Mouse (Mus musculus) right cerebral cortex, adult 2 months (tissue): ENCODE data around the gene Fam205c.
"Not testable (repeated sequence)": the region's sequence is repeated elsewhere in the genome, so short reads cannot be mapped to it uniquely, and the experiment has no call there.

Experiments
- DNase-seq, 2 experiments: peaks; one replicate each; pipeline ENCODE4 v3.0.0; 2021 to 2022; ENCODE audit warnings: low spot score in 2 of 2

The Fam205c gene

DNA sequence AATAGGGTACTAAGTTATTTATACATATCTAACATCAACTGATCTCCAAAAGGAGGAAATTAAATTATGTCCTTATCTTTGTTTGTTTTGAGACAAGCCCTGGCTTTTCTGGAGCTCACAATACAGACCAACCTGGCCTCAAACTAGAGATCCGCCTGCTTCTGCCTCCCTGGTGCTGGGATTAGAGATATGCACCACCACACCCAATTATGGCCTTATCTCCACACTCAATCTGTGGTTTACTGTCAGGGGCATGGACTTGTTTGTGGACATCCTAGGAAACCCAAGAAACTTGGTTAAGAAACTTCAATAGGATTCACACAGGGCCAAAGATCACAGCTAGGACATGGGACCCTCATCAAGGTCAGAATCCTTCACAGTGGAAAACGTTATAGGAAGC lies 3.6 kb upstream of the Fam205c start:
- DNase-seq: no peak

DNA sequence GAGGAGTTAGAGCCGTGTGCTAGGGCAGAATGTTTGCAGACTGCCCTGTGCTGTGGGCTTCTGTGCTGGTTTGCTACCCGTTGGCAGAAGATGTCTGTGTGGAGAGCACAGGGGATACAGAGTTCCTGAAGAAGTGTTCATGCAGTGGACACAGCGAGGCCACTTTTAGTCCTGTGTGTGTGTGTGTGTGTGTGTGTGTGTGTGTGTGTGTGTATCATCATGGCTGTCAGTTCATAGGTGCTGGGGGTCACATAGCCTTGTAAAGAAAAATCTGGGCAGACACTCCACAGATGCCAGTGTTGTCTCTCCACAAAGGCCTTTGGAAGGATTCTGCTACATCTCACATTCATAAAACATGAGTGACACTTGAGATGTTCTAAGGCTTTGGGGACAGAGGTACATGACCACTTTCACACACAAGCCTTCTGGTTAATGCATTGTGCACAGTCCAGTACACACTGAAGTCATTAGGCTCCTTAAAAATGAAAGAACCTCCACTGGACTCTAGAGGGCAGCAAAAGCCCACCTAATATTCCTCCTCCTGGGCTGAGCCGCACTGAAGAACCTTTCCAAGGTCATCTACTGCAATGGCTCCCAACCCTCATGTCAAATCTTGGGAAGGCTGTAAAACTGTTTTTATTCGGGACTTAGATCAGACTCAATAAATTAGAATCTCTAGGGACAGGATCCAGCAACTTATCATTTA lies 2.7 kb upstream of the Fam205c start:
- peak; percentile 55 to 66 for DNase-seq

DNA sequence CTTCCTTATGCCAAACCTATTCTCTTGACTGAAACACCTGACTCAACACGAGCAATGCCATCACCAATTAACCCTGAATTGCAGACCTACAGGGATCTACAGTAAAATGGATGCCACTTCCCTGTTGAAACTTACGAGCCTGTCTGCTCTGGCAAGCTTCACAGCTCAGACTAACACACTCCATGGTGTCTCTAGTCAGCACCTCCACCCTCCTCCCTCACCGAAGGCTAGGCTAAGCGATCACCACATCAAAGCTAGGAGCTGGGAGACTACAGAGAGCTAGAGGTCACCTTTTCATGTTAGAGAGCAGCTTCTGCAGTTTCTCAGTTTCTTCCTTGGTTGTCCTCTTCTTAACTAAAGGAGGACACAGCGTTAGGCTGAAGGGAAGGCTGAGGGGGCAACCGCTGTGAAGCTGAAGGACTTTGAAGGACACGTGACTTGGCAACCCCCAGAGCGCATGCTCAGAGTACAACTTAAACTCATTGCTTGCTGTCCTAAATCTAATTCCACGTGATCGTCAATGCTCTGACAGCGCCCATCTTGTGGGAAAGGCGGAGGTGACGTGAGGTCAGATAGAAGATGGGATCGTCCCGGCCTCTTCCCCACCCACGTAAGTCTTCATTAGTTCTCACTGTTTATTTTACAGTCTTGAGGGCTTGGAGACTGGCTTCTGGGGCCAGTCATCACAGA lies 1.1 kb downstream of the Fam205c start:
- no peak for DNase-seq

DNA sequence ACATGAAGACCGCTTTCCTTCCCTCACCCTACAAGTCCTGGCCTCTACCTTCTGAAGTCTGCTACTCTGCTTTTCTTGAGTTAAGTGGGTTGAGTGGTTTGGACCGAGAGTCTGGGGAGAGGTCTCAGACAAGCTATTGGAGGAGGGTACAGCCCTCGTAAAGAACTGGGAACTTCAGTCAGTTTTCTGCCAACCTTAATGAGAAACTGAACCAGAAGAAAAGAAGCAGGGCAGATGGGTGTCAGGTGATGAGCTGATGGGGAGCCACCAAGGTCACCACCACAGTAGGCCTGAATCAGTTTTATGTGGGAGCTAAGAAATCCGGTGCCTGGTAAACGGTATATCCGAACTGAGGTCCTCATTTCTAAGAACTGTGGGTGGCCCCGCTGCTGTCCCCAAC lies 1.9 kb downstream of the Fam205c start:
- DNase-seq: no peak

DNA sequence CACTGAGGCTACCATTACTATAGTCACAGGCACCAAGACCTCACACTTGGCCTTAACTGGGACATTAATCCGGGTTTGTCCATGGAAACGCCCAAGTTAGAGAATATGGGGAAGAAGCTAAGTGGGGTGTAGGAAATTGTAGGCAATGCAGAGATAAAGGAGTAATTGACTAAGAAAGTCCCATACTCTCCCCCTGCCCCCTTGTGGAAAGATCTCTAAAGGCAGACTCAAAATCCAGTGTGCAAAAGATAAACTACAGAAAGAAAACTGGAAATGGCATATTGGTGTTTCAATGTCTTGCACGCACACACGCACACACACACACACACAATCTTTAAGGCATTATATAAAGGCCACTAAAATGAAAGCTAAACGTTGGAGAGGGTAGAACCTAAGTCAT lies 3.3 kb downstream of the Fam205c start:
- DNase-seq: no peak

DNA sequence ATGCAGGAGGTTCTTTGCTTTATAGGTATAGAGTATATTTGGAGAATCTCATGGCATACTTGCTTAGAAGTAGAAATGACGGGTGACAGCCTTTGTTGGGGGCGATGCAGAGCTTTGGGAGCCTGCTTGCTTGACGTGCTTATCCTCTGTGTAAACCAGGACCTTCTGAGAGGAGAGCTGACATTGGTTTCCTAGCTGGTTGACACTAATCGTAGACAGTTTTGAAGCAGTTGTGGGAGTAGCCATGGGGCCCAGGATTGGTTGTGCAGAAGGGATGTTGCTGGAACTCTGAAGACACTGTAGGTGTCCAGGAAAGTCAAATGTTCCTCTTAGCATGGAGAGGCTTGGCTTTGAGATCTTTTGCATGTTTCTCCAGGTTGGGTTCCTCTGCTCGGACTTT lies 5.8 kb downstream of the Fam205c start:
- DNase-seq: no peak

DNA sequence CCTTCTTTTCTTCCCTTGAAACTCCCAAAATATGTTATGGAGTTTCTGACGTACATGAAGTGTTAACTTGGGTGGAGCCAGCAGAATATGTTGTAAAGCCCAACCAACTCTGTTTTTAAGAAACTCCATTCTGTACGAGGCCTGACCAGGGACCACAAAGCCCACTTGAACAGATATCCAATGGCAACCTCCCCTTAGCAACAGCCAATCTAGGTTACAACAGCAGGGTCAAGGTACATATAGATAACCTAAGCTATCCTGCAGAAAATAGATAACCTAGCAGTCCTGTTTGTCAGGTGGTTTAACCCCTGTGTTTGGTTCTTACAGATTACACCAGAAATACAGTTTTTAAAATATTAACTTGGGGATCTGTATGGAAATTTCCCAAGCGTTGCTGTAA lies 6.6 kb downstream of the Fam205c start:
- no peak for DNase-seq

DNA sequence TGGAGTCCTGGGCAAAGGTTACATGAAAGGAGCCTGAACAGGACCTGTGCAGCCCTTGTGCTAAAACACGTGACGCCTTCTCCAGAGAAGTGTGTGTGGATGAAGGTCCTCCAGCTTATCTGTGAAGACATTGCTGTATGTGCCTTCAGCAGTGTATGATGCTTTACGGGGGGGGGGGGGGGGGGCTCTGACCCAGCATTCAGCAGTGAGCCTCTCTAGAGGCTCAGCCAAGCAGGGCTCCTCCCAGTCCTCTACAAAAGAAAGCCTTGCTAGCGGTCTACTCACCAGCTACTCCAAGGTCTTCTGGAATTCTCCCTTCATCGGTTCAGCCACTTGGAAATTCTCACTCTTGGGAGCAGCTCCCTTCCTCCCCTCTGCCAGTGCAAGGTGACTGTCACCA lies 10.5 kb downstream of the Fam205c start:
- DNase-seq: not testable (repeated sequence)

DNA sequence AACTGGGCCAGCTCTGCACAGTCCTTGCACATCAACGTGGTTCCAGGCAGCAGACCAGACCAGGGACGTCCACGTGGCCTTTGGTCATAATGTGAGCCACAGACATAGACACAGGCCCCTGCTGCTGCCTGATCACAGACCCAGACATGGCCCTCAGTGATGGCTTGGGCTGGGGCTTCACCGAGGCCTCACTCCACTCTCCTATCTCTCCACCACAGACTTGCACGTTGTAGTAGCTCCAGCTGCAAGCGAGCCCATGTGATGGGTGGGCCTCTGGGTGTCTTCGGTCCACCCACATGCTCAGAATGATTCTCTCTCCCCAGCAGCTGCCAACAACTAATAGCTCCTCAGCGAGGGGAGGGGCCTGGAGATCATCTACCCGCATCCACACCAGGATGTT lies 13.6 kb downstream of the Fam205c start:
- DNase-seq: not testable (repeated sequence)

DNA sequence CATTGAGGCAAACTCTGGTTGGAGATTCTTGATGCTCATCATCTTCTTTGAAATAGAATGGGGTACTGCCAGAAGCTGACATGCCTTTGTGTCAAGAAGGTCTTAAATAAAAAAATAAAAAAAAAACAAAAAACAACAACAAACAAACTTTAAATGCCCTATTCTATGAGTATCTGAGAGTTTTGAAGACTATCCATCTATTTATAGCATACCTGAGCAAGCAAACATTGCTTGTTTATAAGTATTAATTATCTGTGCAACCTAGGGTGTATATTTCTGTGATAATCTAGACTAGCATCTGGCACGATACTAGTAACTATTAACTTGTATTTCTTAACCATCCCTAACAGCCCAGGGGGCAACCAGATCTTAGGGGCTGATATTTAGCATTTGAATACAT lies 17.4 kb downstream of the Fam205c start, which contains the start of gene Gm12394:
Gene Gm12394, minus strand, starts transcription at position 101 of the 400 bp plus-strand sequence.
- DNase-seq: not testable (repeated sequence)

DNA sequence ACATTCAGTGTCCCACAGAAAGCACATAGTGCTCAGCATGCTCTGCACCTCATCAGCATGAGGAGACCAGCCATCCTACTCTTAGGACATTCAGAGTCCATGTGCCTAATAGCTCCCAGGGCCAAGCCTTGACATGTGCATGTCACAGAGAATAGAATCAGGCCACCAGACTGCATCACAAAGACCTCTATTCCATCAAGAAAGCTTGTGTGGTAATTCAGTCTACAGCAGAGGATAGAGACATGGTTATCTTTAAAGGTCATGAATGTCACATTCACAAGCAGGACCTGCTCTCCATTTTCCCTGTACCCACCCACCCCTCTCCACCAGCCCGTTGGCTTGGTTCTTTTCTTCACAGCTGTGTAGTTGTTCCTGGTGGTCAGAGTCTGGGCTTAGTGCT lies 20.2 kb downstream of the Fam205c start, which contains the start of gene Fam205a1:
Gene Fam205a1, minus strand, starts transcription at position 101 of the 400 bp plus-strand sequence.
- DNase-seq: not testable (repeated sequence)
